Mouse (Mus musculus) heart, postnatal 0 days (tissue): Measurements from ENCODE around the gene Rnf38.

Source experiments
- CTCF ChIP-seq: IDR thresholded peaks from 2 replicates; pipeline ENCODE4 v1.5.1; 2016; ENCODE audit warnings: antibody characterized with exemption, control low read depth, low read depth
- EP300 ChIP-seq: IDR thresholded peaks from 2 replicates; pipeline ENCODE4 v1.6.1; 2016; ENCODE audit warnings: antibody characterized with exemption, low read depth

DNA sequence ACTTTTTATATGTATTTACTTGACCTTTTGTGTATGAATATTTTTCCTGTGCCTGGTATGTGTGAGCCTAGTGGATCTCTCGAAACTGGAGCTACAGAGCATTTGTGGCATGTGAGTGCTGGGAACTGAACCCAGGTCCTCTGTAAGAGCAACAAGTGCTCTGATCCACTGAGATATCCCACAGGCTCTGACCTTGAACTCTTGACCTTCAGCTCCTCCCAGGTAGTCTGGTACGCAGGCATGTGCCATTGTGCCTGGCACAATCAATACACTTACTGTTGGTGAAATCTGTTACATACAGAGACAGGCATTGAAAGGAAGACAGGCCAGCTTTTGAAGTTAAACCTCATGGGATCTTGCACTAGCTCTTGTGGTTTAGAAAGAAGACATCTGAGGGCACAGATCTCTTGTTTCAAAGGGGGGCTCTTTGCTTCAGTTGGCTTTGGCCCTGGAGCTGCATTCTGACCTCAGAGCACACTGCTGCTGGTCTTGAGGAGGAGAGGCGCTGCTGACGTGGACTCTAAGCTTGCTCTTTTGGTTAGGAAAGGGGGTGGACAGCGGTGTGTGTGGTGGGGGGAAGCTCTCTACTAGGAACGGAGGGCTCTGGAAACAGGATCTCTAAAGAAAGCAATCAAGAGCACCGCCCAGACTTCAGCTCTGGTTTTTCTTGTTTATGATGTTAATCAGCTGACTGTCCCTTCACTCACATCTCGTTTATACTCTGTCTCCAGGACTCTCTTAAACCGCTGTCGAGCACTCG, 135.8 kb downstream of the Rnf38 start:
- TF ChIP-seq EP300 (no peak), CTCF (no peak)
